Mouse (Mus musculus) kidney, embryonic 16.5 days (tissue): Measurements from ENCODE around the gene Vamp4. TPM values are rescaled to one million over a fixed set of nuclear protein-coding genes. Genes with fewer than 3 reads are reported as not detected.

Experiments
- ATAC-seq: fragments of 200-750 bp; cut with Nextera tagmentation; 2 replicates; pipeline ENCODE4 v1.8.0; 2017; ENCODE audit warnings: moderate TSS enrichment; ENCODE audit not compliant: low FRiP score, low TSS enrichment
- H3K27ac ChIP-seq: fragments of 300-500 bp; sonication (generic); 2 replicates; pipeline ENCODE4 v1.5.1; 2014; ENCODE audit warnings: low read length
- H3K27me3 ChIP-seq: fragments of 300-500 bp; sonication (generic); 2 replicates; pipeline ENCODE4 v1.6.1; 2014; ENCODE audit warnings: low read length, control low read depth, mixed read lengths; ENCODE audit not compliant: insufficient read depth
- H3K36me3 ChIP-seq: fragments of 300-500 bp; sonication (generic); 2 replicates; pipeline ENCODE4 v1.6.1; 2014; ENCODE audit warnings: low read length, control low read depth, mixed read lengths; ENCODE audit not compliant: insufficient read depth
- H3K4me1 ChIP-seq: fragments of 300-500 bp; sonication (generic); 2 replicates; pipeline ENCODE4 v1.6.1; 2014; ENCODE audit warnings: low read length, control low read depth, mixed read lengths; ENCODE audit not compliant: insufficient read depth
- H3K4me2 ChIP-seq: fragments of 300-500 bp; sonication (generic); replicated peaks from 2 replicates; pipeline ENCODE4 v1.6.1; 2014; ENCODE audit warnings: low read depth, low read length
- H3K4me3 ChIP-seq: fragments of 300-500 bp; sonication (generic); 2 replicates; pipeline ENCODE4 v1.5.1; 2014; ENCODE audit warnings: mild to moderate bottlenecking, low read length
- H3K9ac ChIP-seq: fragments of 300-500 bp; sonication (generic); replicated peaks from 2 replicates; pipeline ENCODE4 v1.6.1; 2014; ENCODE audit warnings: low read length
- H3K9me3 ChIP-seq: fragments of 300-500 bp; sonication (generic); 2 replicates; pipeline ENCODE4 v1.6.1; 2016; ENCODE audit warnings: low read length, control low read depth
- WGBS: fragments of 180-500 bp; shearing (Covaris S2); extraction: QIAGEN DNeasy Blood & Tissue Kit; methylation state at CpG from one replicate; pipeline ENCODE4 v1.1.7; 2014; 5-methylcytosine and 5-hydroxymethylcytosine counted together
- polyA plus RNA-seq: library from polyadenylated mRNA; unstranded; fragments of >200 nt; fragmentation: Nextera tagmentation; extraction: Ambion mirVana; gene quantifications from 2 replicates; pipeline ENCODE4 v1.2.1, GENCODE M21; 2015

The Vamp4 gene
- 51.3 and 52.6 TPM in 2 replicates for polyA plus RNA-seq

DNA sequence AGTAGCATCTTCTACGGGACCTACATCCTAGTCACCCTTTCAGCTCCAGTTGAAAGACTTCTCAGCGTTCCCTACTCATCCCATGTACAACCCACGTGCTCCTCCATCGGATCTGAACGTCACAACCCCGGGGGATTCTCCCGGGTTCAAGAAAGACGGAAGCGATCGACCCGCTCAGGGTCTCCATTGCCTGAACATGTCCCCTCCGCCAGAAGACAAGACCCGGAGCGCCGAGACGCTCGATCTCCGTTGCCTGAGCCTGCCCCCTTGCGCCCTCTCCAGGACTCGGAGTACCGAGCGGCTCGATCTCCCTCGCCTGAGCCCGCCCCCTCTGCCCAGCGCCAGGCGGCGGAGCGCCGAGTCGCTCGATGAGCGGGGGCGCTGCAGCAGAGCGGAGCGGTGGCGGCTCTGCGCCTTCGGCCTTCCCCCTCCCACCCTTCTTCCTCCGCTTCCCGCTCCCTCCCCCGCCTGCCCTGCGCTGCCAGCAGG, at the start of gene Vamp4:
Gene Vamp4 (plus strand): TSS at position 256 of the 489 bp plus-strand sequence.
- under 1% methylated on average over 37 of the region's 43 CpGs for WGBS
- Histone ChIP-seq H3K4me1 (peaks cover 16% of the 10 kb centered on the region), H3K36me3 (peaks cover 8% of the 10 kb centered on the region), H3K9me3 (peaks cover 8% of the 10 kb centered on the region; the same call in 1 of the 2 replicates), H3K27me3 (no peaks in the 10 kb centered on the region), H3K4me2 (peak within 1 kb of the TSS; percentile 83), H3K27ac (peak within 1 kb of the TSS; percentile 94), H3K9ac (peak within 1 kb of the TSS; percentile 93), H3K4me3 (peak within 1 kb of the TSS; percentile 96)
- peak; percentile 99 for ATAC-seq

DNA sequence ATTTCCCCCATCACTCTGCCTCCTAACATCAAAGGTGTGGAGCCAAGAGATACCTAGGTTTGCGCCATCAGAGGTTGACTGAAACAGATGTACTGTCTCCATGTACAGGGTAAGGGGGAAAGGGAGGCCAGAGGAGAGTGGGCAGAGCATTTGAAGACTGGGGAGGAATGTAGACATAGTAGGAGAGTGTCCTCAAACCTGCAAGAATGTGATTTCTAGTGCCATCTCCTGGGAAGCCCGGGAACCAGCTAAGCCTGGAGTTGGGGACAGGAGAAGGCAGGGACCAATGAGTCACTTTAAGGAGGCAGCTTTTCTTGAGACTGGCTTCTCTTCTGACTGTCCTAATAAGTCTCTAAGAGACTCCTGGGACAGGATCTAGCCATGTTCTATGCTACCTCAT, 40.7 kb upstream of the Vamp4 start:
- Histone ChIP-seq H3K4me1 (no peaks in the 10 kb centered on the region), H3K9me3 (no peaks in the 10 kb centered on the region), H3K27ac (no peak overlapping the region), H3K9ac (no peak overlapping the region), H3K4me3 (no peak overlapping the region), H3K36me3 (peaks cover 14% of the 10 kb centered on the region), H3K27me3 (no peaks in the 10 kb centered on the region), H3K4me2 (no peak overlapping the region)
- WGBS = 68% methylated on average over 2 of the region's 2 CpGs
- no peak for ATAC-seq

DNA sequence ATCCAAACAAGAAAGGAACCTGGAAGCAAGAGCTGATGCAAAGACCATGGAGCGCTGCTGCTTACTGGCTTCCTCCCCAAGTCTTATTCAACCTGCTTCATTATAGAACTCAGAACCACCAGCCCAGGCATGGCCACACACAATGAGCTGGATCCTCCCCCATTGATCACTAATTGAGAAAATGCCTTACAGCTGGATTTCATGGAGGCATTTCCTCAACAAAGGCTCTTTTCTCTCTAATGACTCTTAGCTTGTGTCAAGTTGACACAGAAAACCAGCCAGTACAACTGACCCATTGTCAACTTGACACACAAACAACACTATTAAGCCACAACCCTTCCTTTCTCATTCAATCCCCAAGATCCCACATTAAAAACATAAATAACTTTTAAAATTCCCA, 39.6 kb upstream of the Vamp4 start:
- Histone ChIP-seq H3K9me3 (no peaks in the 10 kb centered on the region), H3K4me2 (no peak overlapping the region), H3K36me3 (peaks cover 23% of the 10 kb centered on the region), H3K27me3 (no peaks in the 10 kb centered on the region), H3K9ac (no peak overlapping the region), H3K4me3 (no peak overlapping the region), H3K4me1 (no peaks in the 10 kb centered on the region), H3K27ac (no peak overlapping the region)
- 100% methylated on average over 1 of the region's 1 CpGs for WGBS
- no peak for ATAC-seq

DNA sequence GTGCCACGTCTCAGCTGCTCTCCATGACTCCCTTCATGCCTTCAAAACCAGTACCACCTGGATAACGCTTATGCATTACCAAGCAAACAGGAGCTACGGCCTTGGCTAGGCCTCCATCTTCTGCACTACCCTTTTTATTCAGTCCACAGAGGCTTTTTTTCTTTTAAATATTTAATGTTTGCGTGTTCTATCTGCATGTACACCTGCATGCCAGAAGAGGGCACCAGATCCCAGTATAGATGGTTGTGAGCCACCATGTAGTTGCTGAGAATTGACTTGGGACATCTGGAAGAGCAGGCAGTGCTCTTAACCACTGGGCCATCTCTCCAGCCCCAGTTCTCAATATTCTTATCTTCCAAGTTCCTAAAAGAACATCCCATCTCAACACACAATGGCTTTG, 38.7 kb upstream of the Vamp4 start:
- H3K4me1 ChIP-seq = no peaks in the 10 kb centered on the region
- H3K9me3 ChIP-seq = no peaks in the 10 kb centered on the region
- no peak overlapping the region for H3K9ac ChIP-seq
- H3K4me3 ChIP-seq = no peak overlapping the region
- H3K27me3 ChIP-seq = no peaks in the 10 kb centered on the region
- H3K27ac ChIP-seq = no peak overlapping the region
- WGBS = 73% methylated on average over 4 of the region's 4 CpGs
- H3K36me3 ChIP-seq = peaks cover 32% of the 10 kb centered on the region
- no peak overlapping the region for H3K4me2 ChIP-seq
- ATAC-seq = no peak

DNA sequence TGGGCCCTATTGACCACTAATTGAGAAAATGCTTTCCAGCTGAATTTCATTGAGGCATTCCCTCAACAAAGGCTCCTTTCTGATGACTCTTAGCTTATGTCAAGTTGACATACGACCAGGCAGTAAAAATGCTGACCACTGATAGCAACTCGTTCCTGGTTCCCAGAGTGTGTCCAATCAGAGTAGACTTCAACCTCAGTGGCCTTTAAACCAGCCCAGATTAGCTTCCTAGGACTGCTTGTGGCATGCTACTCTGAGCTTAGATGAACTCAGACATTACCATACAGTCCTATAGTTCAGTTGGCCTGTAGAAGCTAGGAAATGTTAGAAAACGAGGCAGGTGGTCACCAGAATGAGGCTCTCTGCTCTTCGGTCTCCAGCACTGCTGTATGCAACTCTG, 38.0 kb upstream of the Vamp4 start:
- ATAC-seq = no peak

DNA sequence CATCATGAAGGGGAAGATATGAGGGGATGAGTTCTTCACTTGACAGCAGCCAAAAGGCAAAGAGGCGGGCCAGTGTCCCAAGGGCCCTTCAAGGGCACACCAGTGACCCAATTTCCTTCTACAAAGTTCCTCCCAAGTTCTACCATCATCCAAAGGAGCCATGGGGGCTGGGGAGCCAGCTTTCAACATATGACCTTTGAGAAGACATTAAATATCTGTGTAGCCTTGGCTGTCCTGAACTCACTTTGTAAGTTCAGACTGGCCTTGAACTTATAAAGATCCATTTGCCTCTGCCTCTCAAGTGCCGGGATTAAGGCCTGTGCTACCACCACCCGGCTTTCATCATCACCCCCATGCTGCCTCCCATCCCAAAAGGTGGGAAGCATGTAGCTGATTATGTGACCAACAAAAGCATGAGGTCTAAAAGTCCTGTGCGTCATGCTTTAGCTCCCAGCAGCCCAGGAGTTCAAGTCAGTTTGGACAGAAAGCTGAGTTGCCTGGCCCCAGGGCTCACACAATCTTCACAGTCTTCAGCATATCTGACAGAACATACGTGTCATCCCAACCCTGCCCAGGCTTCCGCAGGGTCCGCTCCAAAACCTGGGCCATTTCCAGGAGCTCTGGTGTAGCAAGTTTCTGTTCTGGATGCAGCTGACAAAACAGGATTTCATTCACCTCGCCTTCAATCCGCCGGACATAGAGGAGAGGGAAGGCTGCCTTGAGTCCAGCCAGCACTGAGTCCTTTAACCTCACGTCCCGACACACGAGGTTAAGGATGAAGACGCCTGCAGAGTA, 36.4 kb upstream of the Vamp4 start:
- no peak overlapping the region for H3K4me2 ChIP-seq
- H3K36me3 ChIP-seq = peaks cover 41% of the 10 kb centered on the region
- H3K27me3 ChIP-seq = no peaks in the 10 kb centered on the region
- no peak for ATAC-seq
- no peaks in the 10 kb centered on the region for H3K4me1 ChIP-seq
- H3K9ac ChIP-seq = no peak overlapping the region
- no peaks in the 10 kb centered on the region for H3K9me3 ChIP-seq
- no peak overlapping the region for H3K27ac ChIP-seq
- H3K4me3 ChIP-seq = no peak overlapping the region
- WGBS = 91% methylated on average over 14 of the region's 14 CpGs

More for the DNA sequence above, 38.0 kb upstream of the Vamp4 start:
- Histone ChIP-seq H3K27ac (no peak overlapping the region), H3K36me3 (peaks cover 40% of the 10 kb centered on the region), H3K9me3 (no peaks in the 10 kb centered on the region), H3K27me3 (no peaks in the 10 kb centered on the region), H3K9ac (no peak overlapping the region), H3K4me2 (no peak overlapping the region), H3K4me3 (no peak overlapping the region), H3K4me1 (no peaks in the 10 kb centered on the region)
- 65% methylated on average over 4 of the region's 4 CpGs for WGBS

DNA sequence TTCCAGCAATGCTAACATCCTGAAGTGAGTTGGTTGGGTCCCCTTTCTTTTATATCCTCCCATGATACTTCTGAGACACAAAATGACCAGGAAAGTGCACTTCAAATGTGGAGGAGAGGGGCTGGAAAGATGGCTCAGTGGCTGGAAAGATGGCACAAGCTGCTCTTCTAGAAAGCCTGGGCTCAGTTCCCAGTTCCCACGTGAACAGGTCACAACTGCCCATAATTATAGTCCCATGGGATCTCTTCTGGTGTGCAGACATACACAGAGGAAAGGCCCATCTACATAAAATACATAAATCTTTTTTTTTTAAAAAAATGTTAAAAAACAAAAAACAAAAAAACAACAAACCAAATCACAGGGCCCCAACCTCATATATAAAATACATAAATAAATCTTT, 27.1 kb upstream of the Vamp4 start:
- Histone ChIP-seq H3K9me3 (no peaks in the 10 kb centered on the region), H3K4me2 (no peak overlapping the region), H3K4me1 (peaks cover 11% of the 10 kb centered on the region), H3K27me3 (no peaks in the 10 kb centered on the region), H3K9ac (no peak overlapping the region), H3K36me3 (peaks cover 55% of the 10 kb centered on the region), H3K4me3 (no peak overlapping the region), H3K27ac (no peak overlapping the region)
- ATAC-seq = no peak
- 80% methylated on average over 1 of the region's 1 CpGs for WGBS

DNA sequence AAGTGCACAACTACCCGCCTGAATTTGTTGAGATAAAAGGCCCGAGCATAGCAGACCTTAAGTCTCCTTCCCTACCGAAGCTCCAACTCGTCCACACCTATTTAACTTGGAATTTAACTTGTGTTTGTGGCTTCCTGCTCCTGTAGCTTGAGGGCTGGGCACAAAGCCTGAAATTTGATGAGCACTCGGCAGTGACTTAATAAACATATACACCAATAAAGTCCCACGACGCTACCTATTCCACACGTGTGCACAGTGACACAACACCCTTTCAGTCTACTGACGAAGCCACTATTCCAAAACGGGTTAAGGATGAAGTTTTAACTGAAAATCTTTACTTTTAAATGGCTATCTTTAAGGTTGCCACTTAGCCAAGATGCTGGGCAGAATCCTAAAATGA, 22.7 kb upstream of the Vamp4 start:
- no peaks in the 10 kb centered on the region for H3K27me3 ChIP-seq
- peak overlapping the region; percentile 79 for H3K9ac ChIP-seq
- peak overlapping the region; percentile 95 for H3K4me2 ChIP-seq
- 4% methylated on average over 10 of the region's 10 CpGs for WGBS
- H3K4me3 ChIP-seq = peak overlapping the region; percentile 85
- peaks cover 14% of the 10 kb centered on the region for H3K4me1 ChIP-seq
- no peaks in the 10 kb centered on the region for H3K9me3 ChIP-seq
- H3K27ac ChIP-seq = peak overlapping the region; percentile 58
- H3K36me3 ChIP-seq = peaks cover 29% of the 10 kb centered on the region
- ATAC-seq = no peak

DNA sequence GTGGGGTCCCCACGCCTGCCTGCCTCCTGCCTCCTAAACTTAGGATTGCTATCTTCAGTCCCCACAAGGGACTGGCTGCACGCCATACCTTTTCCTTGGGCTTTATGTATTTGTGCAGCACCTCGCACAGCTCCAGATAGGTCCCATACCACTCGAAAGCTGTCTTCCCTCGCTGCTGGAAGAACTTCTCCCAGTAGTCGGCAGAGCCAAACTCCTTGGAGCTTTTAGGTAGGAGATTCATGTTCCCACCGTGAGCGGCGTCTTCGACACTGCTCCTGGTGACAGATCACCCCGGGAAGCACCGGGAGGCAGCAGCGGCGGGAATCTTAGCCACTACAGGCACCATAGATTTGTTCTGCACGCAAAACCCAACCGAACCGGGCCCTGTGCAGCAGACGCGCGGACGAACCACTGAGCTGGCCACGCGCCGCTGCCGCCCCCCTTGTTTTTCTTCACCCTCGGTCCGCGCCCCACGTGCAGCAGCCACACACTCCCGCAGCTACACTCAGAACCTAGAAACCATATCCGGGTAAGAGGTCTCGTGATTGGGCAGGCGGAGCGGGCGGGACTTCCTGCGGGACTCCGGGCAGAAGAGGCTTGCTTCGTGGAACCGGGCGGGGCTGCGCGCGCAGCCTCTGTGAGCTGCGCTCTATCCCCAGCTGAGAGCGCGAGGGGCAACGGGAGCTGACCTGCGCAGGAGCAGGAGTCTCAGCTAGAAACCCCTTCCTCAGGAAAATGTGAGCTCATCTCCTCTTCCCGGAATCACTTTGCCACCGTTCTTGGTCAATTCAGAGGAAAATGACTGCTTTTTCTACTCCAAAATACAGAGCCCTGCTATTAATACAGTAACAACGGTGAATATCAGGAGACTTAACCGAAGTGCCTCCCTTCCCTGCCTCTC, 22.0 kb upstream of the Vamp4 start, which contains the start of gene Mettl13:
Gene Mettl13 (minus strand): TSS at position 536 of the 901 bp plus-strand sequence.
- Histone ChIP-seq H3K4me2 (peak within 1 kb of the TSS; percentile 95), H3K4me1 (peaks cover 14% of the 10 kb centered on the region), H3K4me3 (peak within 1 kb of the TSS; percentile 85), H3K9ac (peak within 1 kb of the TSS; percentile 79), H3K9me3 (no peaks in the 10 kb centered on the region), H3K27me3 (no peaks in the 10 kb centered on the region), H3K27ac (peak within 1 kb of the TSS; percentile 79), H3K36me3 (peaks cover 23% of the 10 kb centered on the region)
- WGBS = under 1% methylated on average over 52 of the region's 52 CpGs
- ATAC-seq = peak; percentile 99
